Mouse (Mus musculus) CD8-positive naive resting alpha-beta T cell, adult 2 months (primary cell): Measurements from ENCODE around the gene Ap1ar.

ENCODE experiments used
- DNase-seq, 2 experiments: peaks; one replicate each; pipeline ENCODE4 v3.0.0; 2022; ENCODE audit warnings: low read depth in 2 of 2, low spot score in 2 of 2

Ap1ar gene

DNA sequence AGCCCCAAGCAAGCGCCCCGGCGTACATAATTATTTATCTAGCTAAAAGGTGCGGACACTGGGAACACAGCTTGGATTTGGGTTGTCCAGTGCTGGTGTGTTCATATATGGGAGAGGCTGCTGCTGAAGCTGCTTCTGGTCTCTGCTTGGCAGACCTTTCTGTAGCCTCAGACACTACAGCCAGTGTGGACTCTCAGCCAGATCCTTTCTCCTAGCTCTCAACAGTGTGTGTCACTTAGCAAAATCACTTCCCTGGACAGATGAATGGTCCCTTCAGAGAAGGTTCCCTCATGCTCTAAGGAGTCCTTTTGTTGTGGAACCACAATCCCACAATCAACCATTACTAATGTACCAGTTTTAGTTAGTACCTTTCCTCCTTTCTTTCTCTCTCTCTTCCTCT is 78.5 kb downstream of the Ap1ar start:
- DNase-seq = no peak

DNA sequence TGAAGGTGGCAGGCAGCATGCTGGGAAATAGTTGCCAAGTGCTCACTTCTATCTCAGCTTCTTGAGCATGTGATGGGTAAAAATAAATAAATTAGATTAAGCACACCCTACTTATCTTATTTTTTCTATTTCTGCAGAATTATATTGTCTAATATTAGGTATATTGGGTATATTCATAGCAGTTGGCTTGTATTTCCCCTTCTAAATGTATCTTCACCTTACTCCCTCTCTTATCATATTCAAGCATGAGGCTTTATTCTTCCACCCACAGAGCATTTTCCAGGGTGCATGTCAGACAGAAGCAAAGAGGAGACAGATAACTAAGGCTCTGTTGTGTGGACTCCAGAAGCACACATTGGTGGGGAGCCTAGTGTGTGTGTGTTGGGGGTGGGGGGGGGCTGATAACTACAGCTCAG is 79.4 kb downstream of the Ap1ar start:
- DNase-seq = no peak
